Mouse (Mus musculus): Measurements from ENCODE around the gene Ypel3.
"Not testable (repeated sequence)": the region's sequence is repeated elsewhere in the genome, so short reads cannot be mapped to it uniquely, and the experiment has no call there.

The Ypel3 gene

GRCm38 (mm10) chr7:126776598-126777057, at the start of gene Ypel3:
Ypel3 (plus strand) TSS chr7:126776955.
- peak; percentile 94 for DNase-seq (ENCODE audit: low spot score in 2 of 2)

- not testable (repeated sequence) for DNase-seq (ENCODE audit: low spot score in 2 of 2)
Measured at GRCm38 (mm10) chr7:126730256-126730789, 46.4 kb upstream of the Ypel3 start.

- no peak for DNase-seq (ENCODE audit: low spot score in 2 of 2)
Measured at GRCm38 (mm10) chr7:126736122-126736521, 40.6 kb upstream of the Ypel3 start.

- no peak for DNase-seq (ENCODE audit: low spot score in 2 of 2)
Measured at GRCm38 (mm10) chr7:126739551-126739950, 37.2 kb upstream of the Ypel3 start.

- DNase-seq (ENCODE audit: low spot score in 2 of 2): no peak
Measured at GRCm38 (mm10) chr7:126740132-126740735, 36.5 kb upstream of the Ypel3 start.

GRCm38 (mm10) chr7:126740977-126741376, 35.8 kb upstream of the Ypel3 start:
- no peak for DNase-seq (ENCODE audit: low spot score in 2 of 2)

- DNase-seq (ENCODE audit: low spot score in 2 of 2): no peak
Measured at GRCm38 (mm10) chr7:126741452-126741851, 35.3 kb upstream of the Ypel3 start.

- no peak for DNase-seq (ENCODE audit: low spot score in 2 of 2)
Measured at GRCm38 (mm10) chr7:126741964-126742482, 34.7 kb upstream of the Ypel3 start.

GRCm38 (mm10) chr7:126746066-126746465, 30.7 kb upstream of the Ypel3 start:
- DNase-seq (ENCODE audit: low spot score in 2 of 2): no peak

GRCm38 (mm10) chr7:126746798-126747197, 30.0 kb upstream of the Ypel3 start:
- DNase-seq (ENCODE audit: low spot score in 2 of 2): no peak

GRCm38 (mm10) chr7:126748824-126749223, 27.9 kb upstream of the Ypel3 start:
- DNase-seq (ENCODE audit: low spot score in 2 of 2): no peak

- no peak for DNase-seq (ENCODE audit: low spot score in 2 of 2)
Measured at GRCm38 (mm10) chr7:126749582-126750343, 27.0 kb upstream of the Ypel3 start.

GRCm38 (mm10) chr7:126754866-126755265, 21.9 kb upstream of the Ypel3 start:
- DNase-seq (ENCODE audit: low spot score in 2 of 2): peak in 1 of 2 experiments; percentile 64

GRCm38 (mm10) chr7:126758539-126758938, 18.2 kb upstream of the Ypel3 start:
- no peak for DNase-seq (ENCODE audit: low spot score in 2 of 2)

GRCm38 (mm10) chr7:126759050-126759671, 17.6 kb upstream of the Ypel3 start, which contains the start of gene Mapk3:
Mapk3 (plus strand) TSS chr7:126759601.
- peak; percentile 86 to 89 for DNase-seq (ENCODE audit: low spot score in 2 of 2)

GRCm38 (mm10) chr7:126759672-126760390, 16.9 kb upstream of the Ypel3 start:
- DNase-seq (ENCODE audit: low spot score in 2 of 2): no peak

- peak in 1 of 2 experiments; percentile 50 for DNase-seq (ENCODE audit: low spot score in 2 of 2)
Measured at GRCm38 (mm10) chr7:126760391-126760802, 16.4 kb upstream of the Ypel3 start.

GRCm38 (mm10) chr7:126760956-126761355, 15.8 kb upstream of the Ypel3 start:
- DNase-seq (ENCODE audit: low spot score in 2 of 2): no peak

GRCm38 (mm10) chr7:126761529-126762067, 15.2 kb upstream of the Ypel3 start:
- no peak for DNase-seq (ENCODE audit: low spot score in 2 of 2)

- no peak for DNase-seq (ENCODE audit: low spot score in 2 of 2)
Measured at GRCm38 (mm10) chr7:126762471-126763008, 14.2 kb upstream of the Ypel3 start.

- DNase-seq (ENCODE audit: low spot score in 2 of 2): no peak
Measured at GRCm38 (mm10) chr7:126765540-126765939, 11.2 kb upstream of the Ypel3 start.

Measured in frontal cortex, postnatal 10 days (tissue).